Mouse (Mus musculus) cerebellum, adult 9-11 months (tissue): ENCODE measurements at regions not wholly inside any gene's neighbourhood (a gene's known extent, or its start where the extent isn't known, plus 50 kb on each side); places are given as distances from the start of the nearest gene placed in this dataset.
A peak's percentile ranks its signal among the peaks of the same experiment; 100 is the strongest.
"Not testable (repeated sequence)": the region's sequence is repeated elsewhere in the genome, so short reads cannot be mapped to it uniquely, and the experiment has no call there.

Experiments
- DNase-seq: peaks from one replicate; pipeline ENCODE4 v3.0.0; 2022

- DNase-seq: no peak
Observed at GRCm38 (mm10) chr7:137649650-137650049, 212.2 kb downstream of the Glrx3 start.

DNA sequence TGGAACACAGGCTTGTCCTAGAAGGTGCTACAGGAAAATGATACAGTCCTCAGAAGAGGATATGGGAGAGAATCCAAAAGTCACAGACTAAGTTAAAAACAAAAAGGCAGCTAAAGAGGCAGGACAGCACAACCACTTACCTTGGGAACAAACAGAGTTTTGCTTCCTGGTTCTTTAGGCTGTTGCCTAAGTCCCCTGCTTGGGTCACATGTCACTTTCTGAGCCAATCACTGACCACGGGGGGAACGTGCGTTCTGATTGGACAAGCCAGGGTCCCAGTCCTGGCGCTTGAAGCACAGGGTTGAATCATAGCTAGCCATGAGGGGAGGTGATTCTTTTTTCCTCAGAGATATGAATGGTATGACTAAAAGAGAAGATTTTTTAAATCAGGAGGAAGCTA, 216.4 kb downstream of the Glrx3 start:
- DNase-seq: no peak

- DNase-seq: no peak
Observed at GRCm38 (mm10) chr7:137667165-137667564, 229.8 kb downstream of the Glrx3 start.

DNA sequence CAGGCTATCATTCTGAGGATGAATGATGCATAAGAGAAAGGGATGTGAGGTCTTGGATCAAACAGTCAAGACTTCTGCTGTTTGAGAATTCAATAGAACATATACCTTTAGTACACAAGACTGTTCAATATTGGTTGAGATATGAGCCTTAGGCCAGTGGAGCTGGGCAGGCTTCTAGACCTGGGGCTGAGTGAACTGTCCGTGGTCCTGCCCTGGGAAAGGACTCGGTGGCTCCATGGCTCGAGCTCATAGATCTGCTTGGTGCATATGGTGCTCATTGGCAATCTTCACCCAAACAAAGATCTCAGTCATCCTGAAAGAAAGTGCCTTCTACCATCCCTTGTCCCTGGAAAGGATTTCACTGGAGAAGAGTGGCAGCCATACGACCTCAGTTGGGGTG, 233.7 kb downstream of the Glrx3 start:
- DNase-seq: no peak

GRCm38 (mm10) chr7:137674596-137674995, 237.2 kb downstream of the Glrx3 start:
- DNase-seq: no peak

GRCm38 (mm10) chr7:137675381-137675780, 238.0 kb downstream of the Glrx3 start:
- no peak for DNase-seq

DNA sequence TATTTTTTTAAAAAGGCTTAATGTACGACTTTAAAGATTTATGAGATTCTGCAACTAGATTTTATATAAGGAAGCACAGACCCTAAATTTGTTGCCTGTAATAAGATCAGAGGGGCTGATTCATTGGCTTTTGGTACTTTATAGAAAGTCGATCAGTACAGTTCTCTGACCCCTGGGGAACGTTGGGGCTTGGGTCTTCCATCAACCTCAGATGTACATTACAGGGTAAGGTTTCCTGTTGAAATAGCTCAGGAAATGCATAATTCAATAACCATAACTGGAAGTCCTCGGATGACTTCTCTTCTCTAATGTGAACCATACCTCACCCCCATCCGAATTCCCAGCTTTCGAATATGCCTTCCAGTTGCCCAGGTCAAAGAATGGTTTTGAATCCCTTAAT, 247.4 kb downstream of the Glrx3 start:
- no peak for DNase-seq

DNA sequence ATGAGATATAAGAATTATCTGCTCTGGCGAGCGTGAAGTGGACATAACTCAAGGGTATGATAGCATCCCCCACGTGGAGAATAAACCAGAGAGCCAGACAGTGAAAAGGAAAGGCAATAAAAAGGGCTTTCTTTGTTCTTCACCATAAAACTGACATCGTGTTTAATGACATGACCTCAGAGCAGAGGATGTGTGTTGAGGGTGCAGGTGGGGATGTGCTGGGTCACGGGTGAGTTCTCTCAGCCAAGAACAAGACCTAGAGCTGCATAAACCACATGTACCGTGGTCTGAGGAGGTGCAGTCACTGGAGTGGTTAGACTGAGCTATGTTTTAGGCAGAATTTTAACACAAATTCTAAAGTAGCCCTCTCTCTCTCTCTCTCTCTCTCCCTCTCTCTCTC, 247.9 kb downstream of the Glrx3 start:
- DNase-seq: no peak

DNA sequence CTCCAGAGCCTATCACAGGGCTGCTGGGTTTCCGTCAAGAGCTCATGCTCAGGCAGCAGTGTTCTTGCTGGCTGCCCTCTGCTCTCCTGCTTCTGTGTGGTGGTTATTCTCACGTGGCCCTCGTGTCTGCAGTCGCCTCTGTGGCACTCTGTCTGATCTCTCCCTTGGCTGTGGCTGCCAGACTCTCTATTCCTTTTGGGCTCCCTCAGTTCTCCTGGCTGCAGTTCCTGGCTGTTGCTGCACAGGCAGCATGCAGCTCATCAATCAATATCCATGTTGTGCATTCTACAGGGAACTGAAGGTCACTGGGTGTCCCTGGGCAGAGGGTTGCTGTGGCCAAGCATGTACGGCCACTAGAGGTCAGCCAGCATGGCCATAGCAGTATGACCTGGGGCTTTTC, 259.4 kb downstream of the Glrx3 start:
- DNase-seq: peak; percentile 1

- DNase-seq: not testable (repeated sequence)
Observed at GRCm38 (mm10) chr7:137698501-137698900, 261.1 kb downstream of the Glrx3 start.

DNA sequence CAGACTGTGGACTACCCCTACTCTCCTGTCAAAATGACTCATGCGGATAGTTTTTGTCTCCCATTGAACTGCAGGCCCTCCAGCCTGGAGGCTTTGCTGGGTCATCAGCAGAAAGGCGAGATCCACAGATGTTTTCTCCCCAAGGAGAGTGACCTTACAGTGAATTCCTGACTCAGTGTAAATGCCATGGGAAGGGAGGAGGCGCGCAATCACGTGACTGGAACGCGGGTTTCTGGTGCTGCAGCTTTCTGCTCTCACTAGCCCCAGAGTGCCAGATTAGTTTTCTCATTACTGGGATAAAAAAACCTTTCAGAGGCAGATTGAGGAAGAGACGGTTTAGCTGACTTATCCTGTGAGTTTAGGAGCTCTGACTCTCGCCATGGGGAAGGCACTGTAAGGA, 275.4 kb downstream of the Glrx3 start:
- no peak for DNase-seq

DNA sequence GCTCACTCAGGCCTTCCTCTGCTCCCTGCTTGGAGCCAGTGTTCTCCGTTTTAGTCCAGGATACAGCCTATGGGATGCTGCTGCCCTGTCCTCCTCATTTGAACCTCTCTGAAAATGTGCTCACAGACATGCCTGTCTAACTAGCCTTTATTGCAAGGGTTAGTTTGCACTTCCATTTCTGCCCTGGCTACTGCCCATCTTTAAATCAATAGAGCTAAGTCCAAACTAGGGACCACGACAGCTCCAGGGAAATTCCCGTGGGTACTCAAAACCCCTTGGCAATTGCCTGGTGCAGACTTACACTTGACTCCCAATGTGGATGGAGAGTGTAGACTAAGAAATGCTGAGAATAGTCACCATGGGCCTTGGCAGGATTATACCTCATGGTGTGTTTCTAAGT, 276.4 kb downstream of the Glrx3 start:
- no peak for DNase-seq

- no peak for DNase-seq
Observed at GRCm38 (mm10) chr7:137714318-137714962, 277.0 kb downstream of the Glrx3 start.

DNA sequence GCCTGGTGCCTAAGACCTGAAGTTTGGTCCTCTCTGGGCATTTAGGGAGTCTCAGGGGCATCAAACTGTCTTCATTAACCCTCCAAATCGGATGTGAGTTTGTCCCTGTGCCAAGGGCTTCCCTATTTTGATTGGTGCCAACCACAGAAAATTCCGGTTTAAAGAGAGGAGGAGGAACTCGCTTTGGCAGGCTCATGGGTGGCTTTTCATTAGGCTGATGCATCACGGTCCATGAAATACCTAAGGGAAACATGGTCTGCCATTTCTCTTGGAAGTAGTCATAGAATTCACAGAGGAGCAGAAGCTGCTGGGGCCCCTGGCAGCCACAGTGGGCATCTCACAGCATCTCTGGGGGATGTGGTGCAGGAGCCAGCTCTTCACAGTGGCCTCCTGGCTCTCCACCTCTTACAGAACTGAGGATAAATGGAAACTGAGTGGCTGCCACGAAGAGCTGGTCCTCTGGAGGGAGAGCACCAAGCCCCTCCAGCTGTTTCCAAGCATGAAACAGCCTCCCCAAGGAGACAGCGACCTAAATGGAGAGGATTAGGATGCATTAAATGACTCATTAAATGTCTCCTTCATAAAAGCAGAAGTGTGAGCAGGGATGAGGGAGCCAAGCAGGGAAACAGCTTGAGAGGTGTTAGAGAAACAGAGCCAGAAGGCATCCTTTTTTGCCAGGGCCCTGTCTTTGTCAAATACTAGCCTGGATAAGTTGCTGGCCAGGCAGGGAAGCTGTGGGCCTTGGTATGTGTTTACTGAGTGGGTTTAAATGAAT, 277.9 kb downstream of the Glrx3 start:
- DNase-seq: no peak

- DNase-seq: peak; percentile 11
Observed at GRCm38 (mm10) chr7:137723361-137724040, 286.1 kb downstream of the Glrx3 start.

GRCm38 (mm10) chr7:137726031-137726430, 288.6 kb downstream of the Glrx3 start:
- no peak for DNase-seq

GRCm38 (mm10) chr7:137735873-137736527, 298.6 kb downstream of the Glrx3 start:
- DNase-seq: no peak

GRCm38 (mm10) chr7:137741702-137742101, 304.3 kb downstream of the Glrx3 start:
- DNase-seq: no peak

- no peak for DNase-seq
Observed at GRCm38 (mm10) chr7:137742297-137742751, 304.9 kb downstream of the Glrx3 start.

GRCm38 (mm10) chr7:137745575-137745974, 308.2 kb downstream of the Glrx3 start:
- DNase-seq: no peak

DNA sequence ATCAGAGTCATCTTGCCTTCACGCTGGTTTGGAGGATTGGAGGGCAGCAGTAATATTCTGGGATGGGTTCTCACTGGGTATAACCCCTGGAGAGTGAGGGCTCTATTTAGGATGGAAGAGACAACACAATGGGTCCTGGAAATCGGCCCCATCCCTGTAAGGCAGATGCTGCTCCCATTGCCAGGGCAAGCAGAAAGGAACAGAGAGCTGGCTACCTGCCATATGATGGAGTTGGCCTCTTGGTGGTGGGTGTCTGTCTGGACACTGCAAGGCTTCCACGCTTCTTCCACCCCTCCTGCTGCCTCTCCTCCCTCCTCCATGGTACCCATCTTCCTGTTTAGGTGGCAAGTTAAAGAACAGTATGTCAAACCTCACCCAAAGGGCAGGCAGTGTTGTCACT, 308.6 kb downstream of the Glrx3 start:
- DNase-seq: no peak

GRCm38 (mm10) chr7:137748936-137749335, 311.5 kb downstream of the Glrx3 start:
- no peak for DNase-seq

DNA sequence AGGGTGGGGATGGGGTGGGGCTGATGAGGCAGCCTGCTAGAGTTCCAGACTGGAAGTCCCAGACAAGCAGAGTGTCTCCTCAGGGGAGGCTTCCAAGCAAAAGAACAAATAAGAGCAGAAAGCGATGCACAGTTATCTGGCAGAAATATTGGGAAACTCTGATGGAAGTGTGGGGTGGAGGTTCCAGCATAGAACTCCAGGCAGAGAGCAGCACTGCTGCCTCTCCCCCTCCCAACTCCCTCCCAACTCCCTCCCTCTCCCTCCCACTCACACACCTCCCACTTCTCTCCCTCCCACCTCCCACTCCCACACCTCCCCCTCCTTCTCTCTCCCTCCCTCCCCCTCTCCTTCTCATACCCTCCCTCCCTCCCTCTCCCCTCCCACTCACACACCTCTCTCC, 313.3 kb downstream of the Glrx3 start:
- no peak for DNase-seq
